Mouse (Mus musculus): ENCODE measurements around the gene Specc1. TPM values are rescaled to one million over a fixed set of nuclear protein-coding genes. Genes with fewer than 3 reads are reported as not detected.

Gene Specc1
- total RNA-seq, 2 experiments from 2014 or later, result 21.2 to 23.5 TPM

DNA sequence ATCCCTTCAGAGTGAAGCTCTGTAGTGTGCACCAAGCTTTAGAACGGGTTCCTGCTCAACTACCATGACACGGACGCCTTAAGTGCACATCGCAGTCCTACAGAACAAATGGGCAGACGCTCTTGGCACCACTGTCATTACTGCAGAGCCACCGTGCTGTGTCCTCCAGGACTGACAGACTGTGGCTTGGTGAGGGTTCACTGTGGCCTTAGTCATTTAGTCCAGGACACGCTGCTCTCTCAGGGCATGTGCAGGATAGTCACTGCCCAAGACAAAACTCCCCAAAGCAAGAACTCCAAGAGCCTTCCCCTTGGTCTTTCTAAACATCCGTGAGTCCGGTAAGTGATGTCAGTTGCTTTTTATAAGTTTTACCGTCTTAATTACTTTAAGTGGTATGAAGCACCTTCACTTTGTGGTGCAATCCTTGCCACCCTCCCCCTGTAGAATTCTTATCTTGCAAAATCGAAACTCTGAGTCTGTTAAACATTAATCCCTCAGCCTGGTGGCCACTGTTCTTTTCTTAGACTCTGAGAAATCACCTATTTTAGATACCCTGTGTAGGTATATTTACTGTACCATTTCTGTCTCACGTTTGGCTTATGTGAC, 256.9 kb downstream of the Specc1 start:
- DNase-seq, result no peak
- intact Hi-C loops (cut with DNase I), result no loop called here

DNA sequence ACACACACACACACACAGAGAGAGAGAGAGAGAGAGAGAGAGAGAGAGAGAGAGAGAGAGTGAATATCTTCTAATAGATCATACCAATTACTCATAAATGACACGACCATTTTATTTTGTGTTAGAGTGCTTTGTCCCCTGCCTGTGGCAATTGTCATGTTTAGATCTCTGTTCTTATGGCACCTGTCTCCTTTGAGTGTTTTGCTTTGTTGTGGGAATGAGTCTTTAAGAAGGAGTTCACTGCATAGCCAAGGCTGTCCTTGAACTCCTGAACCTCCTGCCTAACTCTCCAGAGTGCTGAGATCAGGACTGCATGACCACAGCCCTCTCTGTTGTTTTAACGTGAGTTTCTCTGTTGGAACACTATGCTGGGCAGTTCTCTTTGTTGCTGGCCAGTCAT, 258.5 kb downstream of the Specc1 start:
- intact Hi-C loops (cut with DNase I), result no loop called here

DNA sequence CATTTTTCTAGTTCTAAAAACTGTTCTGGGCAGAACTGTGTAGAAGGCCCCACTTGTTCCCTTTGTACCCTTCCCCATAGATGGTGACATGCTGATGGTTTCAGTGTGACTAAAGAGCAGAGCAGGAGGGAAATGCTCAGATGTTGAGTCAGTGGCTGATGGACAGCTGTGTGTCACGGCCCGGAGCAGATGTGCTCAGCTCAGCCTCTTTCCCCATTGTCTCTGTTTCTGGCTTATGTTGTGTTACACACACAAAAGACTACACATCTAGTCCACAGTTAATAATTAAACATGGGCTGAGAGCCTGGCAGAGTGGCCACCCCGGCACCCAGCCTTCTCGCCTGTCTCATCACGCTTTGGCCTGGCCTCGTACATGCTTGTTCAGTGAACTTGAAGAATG, 261.2 kb downstream of the Specc1 start:
- DNase-seq, result no peak
- intact Hi-C loops (cut with DNase I), result no loop called here

More for the DNA sequence above, 258.5 kb downstream of the Specc1 start:
- no peak for DNase-seq

DNA sequence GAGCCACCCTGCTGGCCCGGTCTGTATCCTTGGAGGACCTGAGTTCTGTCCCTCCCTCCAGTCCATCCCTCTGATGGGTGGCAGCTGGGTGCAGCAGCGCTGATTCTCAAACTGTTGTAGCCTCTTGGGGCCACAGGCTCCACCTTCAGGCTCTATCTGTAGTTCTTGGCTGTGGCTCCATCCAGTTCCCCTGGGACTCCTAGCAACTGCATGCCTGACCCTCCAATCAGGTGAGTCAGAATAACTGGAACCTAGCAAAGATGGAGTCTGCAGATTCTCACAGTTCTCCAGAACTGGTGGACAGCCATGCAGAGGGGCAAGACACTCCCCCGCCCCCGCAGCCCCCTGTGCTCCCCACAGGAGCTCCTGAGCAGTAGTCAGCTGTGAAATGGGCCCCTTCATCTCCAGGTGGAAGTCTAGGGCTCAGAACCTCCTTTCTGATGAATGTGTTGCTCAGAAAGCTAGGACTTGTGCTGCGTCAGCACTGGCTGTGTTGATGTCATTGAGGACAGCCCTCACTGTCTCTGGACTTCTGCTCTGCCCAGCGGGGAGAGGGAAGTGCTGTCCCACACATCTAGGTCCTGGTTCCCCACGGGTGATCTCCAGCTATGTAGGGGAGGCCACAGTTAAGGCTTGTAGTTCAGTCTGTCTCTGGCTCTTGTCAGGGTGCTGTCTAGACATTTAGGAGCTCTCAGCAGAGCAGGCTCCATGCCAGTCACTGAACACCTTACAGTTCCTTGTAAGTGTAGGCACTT, 264.4 kb downstream of the Specc1 start:
- DNase-seq, result peak; percentile 22 to 33
- intact Hi-C loops (cut with DNase I), result no loop called here

DNA sequence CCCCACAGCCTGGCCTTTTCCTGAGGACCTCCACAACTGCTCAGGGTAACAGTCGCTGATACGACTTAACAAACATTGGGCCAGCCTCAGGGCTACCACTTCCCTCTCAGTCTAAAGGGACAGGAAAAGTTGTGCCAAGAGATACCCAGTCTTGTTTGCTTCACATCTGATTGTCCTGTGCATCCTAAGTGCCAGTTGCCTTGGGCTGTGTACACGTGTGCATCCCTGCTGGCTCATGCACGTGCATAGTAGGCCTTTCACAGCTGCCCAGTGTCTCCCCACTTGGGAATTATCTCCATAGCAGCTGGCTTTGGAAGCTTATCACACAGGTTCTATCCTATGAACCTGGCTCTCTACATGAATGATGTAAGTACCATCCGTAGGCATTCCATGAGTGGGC, 266.9 kb downstream of the Specc1 start:
- intact Hi-C loops (cut with DNase I), result no loop called here
- no peak for DNase-seq

DNA sequence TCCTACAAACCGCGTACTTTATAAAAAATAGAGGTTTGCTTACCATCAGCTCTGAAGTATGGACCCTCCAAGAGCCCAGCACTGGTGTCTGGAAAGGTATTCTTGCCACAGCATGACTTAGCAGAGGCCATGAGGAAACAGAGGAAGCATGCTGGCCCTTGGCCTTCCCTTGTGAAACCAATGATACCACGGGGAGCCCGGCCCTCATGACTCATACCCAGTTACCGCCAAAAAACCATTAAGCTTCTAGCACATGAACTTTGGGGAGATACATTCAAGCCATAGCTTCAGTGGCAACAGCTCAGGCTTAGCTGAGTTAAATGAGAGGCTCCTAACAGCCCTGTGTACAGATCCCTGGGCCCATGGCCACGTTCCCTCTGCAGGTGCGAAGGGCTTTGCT, 267.4 kb downstream of the Specc1 start:
- peak; percentile 26 to 31 for DNase-seq
- intact Hi-C loops (cut with DNase I), result no loop called here

DNA sequence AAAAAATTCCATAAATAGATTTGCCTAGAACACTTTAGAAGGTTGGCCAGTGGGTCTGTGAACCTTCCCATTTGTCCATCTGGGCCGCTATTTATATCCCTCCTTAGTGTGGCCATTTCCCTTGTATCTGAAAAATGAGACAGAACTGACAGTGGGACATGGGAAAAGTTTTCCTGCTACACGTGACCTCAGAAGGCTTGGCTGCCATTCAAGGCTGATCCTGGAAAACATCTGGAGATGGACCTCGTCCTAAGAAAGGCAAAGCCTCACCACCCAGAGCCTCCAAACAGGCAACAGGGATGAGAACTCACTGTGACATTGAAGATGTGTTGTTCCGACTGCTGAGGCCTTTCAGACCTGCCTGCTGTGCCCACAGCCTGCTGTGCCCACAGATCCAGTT, 268.2 kb downstream of the Specc1 start:
- DNase-seq, result peak; percentile 39 to 40
- intact Hi-C loops (cut with DNase I), result no loop called here

DNA sequence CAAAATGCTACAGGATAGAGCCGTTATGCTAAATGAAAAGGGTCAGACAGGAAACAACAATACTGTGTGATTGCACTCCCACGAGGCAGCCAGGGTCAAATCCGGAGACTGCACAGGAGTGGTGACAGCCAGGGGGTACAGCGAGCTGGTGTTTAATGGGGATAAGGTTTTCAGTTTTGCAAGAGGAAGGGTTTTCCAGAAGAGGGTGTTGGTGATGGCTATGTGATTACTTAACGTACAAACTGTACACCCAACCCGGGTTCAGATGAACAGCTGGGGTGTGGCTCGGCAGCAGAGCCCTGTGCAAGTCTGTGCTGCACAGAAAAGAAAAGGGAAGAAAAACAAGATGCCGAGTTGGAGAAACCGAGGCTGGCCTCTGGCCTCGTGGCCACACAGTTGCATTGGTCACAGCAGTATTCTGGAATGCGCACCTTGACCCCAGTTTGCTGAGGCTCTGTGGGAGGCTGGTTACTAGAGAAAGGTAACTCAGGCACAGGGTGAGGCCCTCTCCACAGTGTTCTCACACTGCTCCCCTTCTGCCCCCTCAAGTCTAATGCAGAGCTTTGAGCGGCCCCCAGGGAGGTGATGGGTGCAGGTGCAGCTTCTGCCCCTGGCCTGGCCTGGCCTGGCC, 284.2 kb downstream of the Specc1 start:
- DNase-seq, result no peak
- intact Hi-C loops (cut with DNase I), result no loop called here

DNA sequence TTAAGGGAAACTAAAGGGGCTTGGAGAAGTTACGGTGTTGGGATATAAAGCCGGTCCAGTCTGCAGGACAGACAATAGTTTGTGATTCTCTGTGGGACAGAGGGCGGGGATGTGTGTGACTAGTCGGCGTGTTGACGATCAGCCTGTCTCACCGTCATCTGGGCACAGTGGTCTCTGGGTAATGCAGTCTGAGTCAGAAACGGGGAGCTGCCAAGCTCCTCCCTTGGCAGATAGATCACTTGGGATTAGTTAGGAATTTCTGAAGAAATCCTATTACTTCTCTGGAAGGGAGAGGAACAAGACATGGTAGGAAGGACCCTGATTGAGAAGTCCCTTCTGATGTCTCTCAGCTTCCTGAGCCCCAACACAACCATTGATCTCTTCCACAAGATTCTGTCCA, 287.3 kb downstream of the Specc1 start:
- no peak for DNase-seq
- intact Hi-C loops (cut with DNase I), result no loop called here

DNA sequence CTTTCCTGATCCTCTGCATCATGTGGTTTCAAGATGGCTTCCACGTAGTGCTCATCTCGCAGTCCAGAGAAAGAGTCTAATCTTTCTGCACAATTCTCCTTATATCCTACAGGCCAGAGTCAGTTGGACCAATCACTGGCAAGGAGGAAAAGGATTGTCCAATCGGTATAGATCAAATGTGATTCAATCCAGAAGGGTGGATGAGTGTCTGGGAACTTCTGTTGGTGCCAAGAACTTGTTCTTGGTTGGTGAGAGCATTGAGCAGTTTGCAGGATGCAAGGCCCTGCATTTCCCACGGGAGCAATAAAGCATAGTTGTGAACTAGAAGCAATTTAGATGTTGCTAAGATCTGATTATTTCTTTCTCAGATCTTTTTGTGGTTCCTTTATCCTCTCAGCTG, 287.9 kb downstream of the Specc1 start:
- intact Hi-C loops (cut with DNase I), result no loop called here
- no peak for DNase-seq

DNA sequence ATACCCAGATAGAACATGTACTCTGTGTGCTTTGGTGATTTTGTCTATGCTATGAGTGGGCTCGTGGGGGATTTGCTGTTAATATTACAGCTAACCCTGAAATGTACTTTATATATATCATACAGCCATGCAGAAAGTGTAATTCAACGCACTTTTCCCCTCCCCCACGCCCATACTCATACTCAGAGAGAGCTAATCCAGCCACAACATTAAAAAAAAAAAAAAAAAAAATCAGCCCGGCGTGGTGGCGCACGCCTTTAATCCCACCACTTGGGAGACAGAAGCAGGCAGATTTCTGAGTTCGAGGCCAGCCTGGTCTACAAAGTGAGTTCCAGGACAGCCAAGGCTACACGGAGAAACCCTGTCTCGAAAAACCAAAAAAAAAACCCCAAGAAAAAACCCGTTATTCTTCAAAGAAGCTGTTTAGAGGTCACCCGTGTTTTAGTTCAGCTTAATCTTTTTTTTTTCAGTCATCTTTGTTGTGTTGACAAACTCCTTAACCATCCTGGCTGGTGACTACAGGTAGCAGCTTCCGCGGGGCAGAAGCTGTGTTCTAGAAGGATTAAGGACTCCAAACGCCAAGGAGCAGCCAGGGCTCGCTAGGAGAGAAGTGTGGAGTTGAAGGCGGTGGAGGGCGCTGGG, 291.3 kb downstream of the Specc1 start:
- intact Hi-C loops (cut with DNase I), result no loop called here

DNA sequence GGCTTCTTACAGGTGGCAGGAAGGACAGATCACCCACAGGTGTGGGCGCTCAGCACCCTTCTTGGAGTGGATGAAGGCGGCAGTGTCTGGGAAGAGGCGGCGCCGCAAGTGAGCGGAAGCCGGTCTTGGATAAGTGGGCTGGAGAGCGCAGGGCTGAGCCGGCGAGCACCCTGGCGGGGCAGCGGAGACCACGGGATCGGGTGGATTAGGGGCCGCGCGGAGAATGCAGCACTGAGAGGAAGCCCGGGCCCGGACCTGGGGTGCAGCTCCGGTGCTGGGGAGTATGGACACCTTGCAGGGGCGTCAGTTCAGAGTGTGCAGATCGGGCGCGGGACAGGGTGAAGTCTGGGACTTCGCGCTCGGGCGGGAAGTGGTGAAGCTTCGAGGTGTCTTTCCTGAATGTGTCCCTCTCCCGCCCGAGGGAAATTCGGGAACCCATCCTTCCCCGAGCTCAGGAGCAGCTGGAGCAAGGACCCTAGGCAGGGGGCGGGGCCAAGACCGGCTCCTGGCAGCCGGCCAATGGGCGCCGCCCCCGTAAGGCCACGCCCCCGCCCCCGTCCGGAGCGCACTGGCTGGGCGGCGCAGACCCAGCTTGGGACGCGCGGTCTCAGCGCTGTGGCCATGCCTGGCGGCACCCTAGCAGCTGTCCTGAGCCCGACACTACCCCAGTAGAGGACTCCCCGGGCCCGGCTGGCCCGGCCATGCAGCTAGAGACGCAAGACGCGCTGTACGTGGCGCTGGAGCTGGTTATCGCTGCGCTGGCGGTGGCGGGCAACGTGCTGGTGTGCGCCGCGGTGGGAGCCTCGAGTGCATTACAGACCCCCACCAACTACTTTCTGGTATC, 292.1 kb downstream of the Specc1 start, which contains the start of gene Adora2b:
Gene Adora2b (plus strand): TSS at position 584 of the 844 bp plus-strand sequence.
- intact Hi-C loops (cut with DNase I), result no loop called here
- peak; percentile 78 to 80 for DNase-seq

More for the DNA sequence above, 291.3 kb downstream of the Specc1 start:
- DNase-seq, result no peak

DNA sequence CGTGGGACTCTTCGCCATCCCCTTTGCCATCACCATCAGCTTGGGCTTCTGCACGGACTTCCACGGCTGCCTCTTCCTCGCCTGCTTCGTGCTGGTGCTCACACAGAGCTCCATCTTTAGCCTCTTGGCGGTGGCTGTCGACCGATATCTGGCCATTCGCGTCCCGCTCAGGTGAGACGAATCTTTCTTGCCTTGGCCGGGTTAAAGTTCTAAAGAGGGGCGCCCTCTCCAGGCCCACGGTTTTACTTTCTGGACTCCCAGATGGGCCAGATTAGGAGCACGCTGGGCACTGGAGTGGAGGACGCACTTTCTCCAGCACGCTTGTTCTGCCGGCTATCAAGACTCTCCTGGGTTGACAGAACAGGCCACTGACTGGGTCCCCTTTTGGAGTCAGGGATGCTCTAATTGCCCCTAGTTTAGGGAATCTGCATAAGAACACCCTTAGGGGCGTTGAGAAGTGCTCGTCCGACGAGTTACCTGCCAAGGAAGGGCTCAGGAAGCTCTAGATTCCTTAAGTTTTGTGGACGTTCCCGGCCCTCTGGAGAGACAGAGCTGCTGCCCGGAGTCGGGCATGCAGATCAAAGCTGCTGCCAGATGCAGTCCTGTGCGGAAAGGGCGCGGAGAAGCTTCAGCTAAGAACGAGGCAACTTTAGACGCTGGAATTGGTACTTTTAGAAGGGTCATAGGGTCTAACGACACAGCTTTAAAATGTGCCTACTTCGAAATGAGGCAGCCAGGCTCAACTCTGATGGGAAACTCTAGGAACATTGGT, 292.9 kb downstream of the Specc1 start:
- DNase-seq, result peak; percentile 20 to 29
- intact Hi-C loops (cut with DNase I), result no loop called here

DNA sequence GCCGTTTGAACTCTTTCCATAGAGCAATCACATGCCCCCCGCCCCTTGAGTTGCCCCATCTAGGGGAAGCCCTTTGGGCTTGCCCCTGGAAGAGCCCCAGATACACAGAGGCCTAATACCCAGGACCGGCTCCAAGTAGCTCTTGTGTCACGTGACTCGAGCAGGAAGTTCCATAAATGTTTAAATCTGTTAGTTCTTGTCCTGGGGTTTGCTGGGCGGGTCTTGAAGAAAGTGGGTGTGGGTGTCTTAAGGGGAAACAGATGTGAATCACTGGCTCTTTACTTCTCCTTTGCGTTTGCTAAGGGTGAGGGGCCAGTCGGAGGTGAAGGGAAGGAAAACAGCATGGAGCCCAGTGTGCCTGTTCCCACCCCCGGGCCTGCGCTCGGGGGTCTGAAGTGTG, 294.5 kb downstream of the Specc1 start:
- intact Hi-C loops (cut with DNase I), result no loop called here

DNA sequence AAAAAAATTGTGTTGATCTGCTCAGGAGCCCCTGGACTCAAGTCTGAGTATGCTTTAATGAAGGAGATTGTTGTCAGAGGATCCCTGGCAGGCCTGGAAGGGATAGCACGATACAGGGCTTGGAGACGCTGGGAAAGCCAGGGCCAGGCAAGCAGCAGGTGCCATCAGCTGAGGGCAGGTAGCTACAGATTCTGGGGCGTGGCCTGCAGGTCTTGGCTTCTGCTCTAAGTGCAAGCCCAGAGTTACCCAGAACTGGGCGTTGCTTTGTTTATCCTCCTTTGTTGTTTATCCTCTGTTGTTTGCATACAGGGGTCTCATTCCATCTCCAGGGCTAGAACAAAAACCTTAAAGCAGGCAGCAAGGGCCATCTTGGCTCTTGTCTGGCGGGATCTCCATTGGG, 296.8 kb downstream of the Specc1 start:
- intact Hi-C loops (cut with DNase I), result no loop called here
- no peak for DNase-seq

More for the DNA sequence above, 294.5 kb downstream of the Specc1 start:
- DNase-seq, result no peak

DNA sequence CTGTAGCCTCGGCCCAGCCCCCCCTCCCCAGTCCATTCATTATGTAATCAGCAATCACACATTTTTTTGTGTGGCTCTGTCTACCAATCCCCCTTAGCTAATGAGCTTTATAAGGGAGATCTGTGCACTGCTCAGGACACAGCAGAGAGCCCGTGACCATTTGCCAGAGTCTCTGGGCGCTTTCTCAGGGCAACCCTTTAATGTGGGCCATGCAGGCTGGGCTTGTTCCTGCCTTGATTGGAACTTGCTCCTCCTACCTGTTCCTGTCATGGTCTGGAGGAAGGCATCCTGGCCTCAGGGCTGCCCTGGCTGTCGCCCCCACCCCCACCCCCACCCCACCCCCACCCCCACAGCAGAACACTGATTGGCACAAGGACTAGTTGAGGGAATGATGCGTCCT, 302.7 kb downstream of the Specc1 start:
- intact Hi-C loops (cut with DNase I), result no loop called here
- no peak for DNase-seq

DNA sequence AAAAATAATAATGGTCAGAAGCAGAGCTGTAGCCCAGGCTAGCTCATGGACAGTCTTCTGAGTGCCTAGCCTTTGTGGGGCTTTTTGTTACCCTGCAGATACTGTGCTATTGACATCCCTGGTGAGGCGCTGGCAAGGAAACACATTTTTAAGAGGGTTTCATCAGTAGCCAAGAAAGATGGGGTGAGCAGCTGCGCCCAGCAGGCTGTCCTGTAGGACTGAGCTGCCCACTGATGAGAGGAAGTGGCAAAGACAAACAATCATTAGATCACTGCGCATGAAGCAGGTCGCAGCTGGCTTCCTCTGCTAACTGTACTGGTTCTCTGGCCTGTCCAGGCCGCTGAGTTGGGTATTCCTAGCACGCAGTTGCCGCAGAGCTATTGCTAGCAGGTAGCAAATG, 307.0 kb downstream of the Specc1 start:
- intact Hi-C loops (cut with DNase I), result no loop called here
- no peak for DNase-seq

DNA sequence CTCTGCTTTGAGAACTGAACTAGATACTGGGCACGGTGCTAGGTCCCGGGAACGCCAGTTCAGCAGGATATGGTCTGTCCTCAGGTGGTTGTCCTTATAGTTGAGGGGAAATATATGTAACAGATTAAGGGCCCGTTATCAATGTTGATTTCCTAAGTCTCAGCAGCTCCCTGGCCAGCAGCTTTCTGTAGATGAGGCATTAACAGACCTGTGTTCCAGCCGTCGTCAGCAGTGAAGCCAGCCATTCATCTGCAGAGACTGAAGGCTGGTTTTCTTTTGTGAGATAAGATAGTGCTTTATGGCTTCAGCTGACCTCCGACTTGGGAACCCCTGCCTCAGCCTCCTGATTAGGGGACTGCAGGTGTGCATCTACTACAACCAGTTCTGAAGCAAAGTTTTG, 307.5 kb downstream of the Specc1 start:
- no peak for DNase-seq
- intact Hi-C loops (cut with DNase I), result no loop called here

DNA sequence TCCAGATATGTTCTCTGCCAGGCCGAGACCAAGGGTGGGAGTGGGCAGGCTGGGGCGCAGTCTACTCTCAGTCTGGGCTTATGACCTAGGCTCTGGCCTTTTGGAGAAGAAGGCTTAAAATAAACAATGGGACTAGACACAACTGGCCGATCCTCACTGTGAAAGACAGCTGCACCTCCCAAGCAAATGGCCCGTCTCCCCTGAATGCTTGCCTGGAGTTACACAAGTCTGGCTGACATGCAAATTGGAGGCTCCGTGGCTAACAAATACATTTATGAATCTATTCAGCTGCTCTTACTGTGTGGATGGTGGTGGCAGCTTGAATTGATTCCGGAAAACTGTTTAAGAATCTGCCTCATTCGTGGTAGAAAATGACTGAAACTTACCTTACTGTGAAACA, 309.1 kb downstream of the Specc1 start:
- intact Hi-C loops (cut with DNase I), result no loop called here
- no peak for DNase-seq
